Mouse (Mus musculus) CD8-positive naive resting alpha-beta T cell, adult 2 months (primary cell): ENCODE data around the gene Gfer.

Source experiments
- DNase-seq, 2 experiments: peaks; one replicate each; pipeline ENCODE4 v3.0.0; 2022; ENCODE audit warnings: low read depth in 2 of 2, low spot score in 2 of 2

Gene Gfer

DNA sequence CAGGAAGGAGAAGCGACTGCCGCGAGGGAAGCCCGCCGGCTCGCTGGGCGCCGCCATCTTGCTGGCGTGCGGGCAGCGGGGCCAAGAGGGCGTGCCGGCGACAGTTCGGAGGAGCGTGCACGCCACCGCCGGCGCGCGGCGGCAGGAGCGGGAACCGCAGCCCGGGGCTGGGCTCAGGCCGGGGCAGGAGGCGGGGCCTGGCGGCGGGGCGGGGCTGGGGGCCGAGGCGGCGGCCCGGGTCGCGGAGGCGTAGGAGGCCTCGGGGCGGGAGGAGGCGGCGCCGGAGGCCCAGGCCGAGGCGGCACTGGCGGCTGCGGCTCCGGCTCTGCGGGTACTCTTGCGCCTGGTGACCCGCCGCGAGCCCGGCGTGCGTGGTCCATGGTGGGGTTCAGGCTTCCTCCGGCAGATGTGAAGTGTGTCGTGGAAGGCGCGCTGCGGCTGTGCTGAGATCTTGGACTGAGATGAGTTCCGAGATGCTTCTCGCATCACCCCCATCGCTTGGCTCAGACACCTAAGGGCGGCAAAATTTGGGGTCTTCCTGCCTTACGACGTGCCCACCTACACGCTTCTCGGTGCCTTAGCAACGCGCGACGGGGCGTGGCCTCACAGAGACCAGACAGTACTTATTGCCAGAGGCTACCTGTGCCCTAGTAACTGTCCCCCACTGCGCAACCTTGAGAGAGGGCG, at the start of gene Gfer, which contains the start of gene Noxo1:
Gene Gfer (minus strand): TSS at position 146 of the 687 bp plus-strand sequence.
Gene Noxo1 (plus strand): TSS at position 224 of the 687 bp plus-strand sequence.
- peak; percentile 51 to 57 for DNase-seq

GRCm38 (mm10) chr17:24744381-24744780, 48.4 kb upstream of the Gfer start:
- no peak for DNase-seq

GRCm38 (mm10) chr17:24743896-24744295, 47.9 kb upstream of the Gfer start:
- DNase-seq, result no peak

GRCm38 (mm10) chr17:24742307-24742706, 46.4 kb upstream of the Gfer start:
- no peak for DNase-seq

- DNase-seq, result no peak
These were observed 44.0 kb upstream of the Gfer start for GRCm38 (mm10) chr17:24739926-24740325.

DNA sequence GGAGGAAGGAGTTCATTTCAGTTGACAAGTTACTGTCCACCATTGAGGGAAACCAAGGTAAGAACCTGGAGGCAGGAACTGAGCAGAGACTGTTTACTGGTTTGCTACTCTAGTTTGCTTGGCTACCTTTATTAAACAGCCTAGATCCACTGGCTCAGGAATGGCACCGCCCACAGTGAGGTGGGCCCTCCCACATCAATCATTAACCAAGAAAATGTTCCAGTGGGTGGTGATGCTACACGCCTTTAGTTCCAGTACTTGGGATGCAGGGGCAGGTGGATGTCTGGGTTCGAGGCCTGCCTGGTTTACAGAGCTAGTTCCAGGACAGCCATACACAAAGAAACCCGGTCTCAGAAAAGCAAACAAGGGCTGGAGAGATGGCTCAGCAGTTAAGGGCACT, 42.3 kb upstream of the Gfer start:
- no peak for DNase-seq

- no peak for DNase-seq
These were observed 41.3 kb upstream of the Gfer start for GRCm38 (mm10) chr17:24737135-24737810.

- peak; percentile 85 to 90 for DNase-seq
These were observed 40.5 kb upstream of the Gfer start, which contains the start of gene Msrb1 for GRCm38 (mm10) chr17:24736330-24737051. Msrb1 (plus strand) TSS chr17:24736642.

GRCm38 (mm10) chr17:24735446-24735845, 39.5 kb upstream of the Gfer start:
- DNase-seq, result no peak

- no peak for DNase-seq
These were observed 38.6 kb upstream of the Gfer start for GRCm38 (mm10) chr17:24734513-24734912.

GRCm38 (mm10) chr17:24733434-24734050, 37.6 kb upstream of the Gfer start:
- no peak for DNase-seq

GRCm38 (mm10) chr17:24732233-24732935, 36.4 kb upstream of the Gfer start:
- DNase-seq, result no peak

DNA sequence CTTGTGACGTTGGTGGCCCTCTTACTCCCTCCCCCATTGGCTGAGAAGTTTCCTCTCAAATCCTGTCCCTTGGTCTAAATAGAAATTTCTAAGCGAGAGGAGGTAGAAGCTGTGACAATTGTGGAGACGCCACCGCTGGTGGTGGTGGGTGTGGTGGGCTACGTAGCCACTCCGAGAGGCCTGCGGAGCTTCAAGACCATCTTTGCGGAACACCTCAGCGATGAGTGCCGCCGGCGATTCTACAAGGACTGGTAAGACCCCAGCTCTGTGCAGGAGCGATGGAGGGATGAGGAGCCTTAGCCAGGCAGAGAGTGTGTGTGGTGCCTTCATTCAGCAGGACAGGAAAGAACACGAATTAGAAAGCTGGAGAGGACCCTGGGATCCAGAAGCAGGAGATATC, 34.8 kb upstream of the Gfer start:
- no peak for DNase-seq

- DNase-seq, result no peak
These were observed 33.1 kb upstream of the Gfer start for GRCm38 (mm10) chr17:24729067-24729466.

- DNase-seq, result no peak
These were observed 32.2 kb upstream of the Gfer start for GRCm38 (mm10) chr17:24728184-24728583.

- no peak for DNase-seq
These were observed 31.7 kb upstream of the Gfer start, which contains the start of gene Rpl3l for GRCm38 (mm10) chr17:24727618-24728017. Rpl3l (plus strand) TSS chr17:24727820.

DNA sequence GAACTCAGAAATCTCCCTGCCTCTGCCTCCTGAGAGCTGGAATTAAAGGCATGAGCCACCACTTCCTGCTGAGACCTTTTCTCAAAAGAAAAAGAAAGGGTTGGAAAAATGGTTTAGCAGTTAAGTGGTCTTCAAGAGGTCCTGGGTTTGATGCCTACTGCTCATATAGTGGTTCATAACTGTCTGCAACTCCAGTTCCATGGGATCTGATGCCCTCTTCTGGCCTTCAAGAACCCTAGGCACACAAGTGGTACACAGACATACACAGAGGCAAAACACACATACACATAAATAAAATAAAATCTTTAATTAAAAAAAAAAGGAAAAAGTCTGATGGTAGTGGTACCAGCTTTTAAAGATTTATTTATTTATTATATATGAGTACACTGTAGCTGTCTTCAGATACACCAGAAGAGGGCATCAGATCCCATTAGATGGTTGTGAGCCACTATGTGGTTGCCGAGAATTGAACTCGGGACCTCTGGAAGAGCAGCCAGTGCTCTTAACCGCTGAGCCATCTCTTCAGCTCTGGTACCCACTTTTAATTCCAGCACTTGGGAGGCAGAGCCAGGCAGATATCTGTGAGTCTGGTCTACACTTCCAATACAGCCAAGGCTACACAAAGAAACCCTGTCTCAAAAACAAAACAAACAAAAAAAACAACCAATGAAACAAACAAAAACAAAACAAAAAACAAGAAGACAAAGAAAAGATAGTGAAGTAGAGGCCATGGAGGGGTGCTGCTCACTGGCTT, 29.9 kb upstream of the Gfer start:
- no peak for DNase-seq

DNA sequence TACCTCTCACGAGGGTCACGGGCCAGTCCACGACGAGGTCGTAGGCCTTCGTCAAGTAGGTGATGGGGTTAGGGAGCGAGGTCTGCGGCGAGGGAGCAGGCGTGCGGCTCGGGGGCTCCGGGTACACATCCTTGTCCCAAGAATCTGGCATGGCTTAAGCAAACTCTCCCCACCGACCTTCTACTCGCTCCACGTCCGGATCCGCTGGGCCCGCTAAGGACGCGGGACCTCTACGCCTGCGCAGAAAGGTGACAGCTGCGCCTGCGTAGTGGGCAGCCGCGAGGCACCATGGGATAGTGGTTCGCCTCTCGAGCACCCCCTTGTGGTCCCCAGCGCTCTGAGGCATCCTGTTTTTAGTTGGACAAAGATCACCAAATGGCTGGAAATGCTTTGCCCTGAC, 28.2 kb upstream of the Gfer start, which contains the start of gene Ndufb10:
Gene Ndufb10 (minus strand): TSS at position 295 of the 400 bp plus-strand sequence.
- DNase-seq, result peak; percentile 95 to 97

- no peak for DNase-seq
These were observed 27.9 kb upstream of the Gfer start for GRCm38 (mm10) chr17:24723881-24724180.
